Mouse (Mus musculus): ENCODE data around the gene Ubp1.

The Ubp1 gene

DNA sequence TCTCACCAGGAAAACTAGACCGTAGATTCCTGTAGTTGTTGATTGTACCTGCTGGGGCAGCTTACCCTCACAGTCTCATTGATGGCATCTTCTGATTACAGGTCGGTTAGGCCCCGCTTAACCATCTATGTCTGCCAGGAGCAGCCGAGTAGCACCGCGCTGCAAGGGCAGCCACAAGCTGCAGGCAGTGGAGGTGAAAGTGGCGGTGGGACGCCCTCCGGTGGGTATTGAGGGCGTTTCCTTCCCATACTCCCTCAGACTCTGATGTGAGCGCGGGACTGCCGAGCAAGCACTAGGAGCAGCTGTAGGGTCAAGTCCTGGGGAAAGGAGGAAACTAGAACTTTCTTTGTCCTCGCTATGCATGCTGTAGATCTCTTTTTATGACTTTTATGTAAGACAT, 39.3 kb downstream of the Ubp1 start:
- no peak for DNase-seq

GRCm38 (mm10) chr9:113971615-113972014, 40.9 kb downstream of the Ubp1 start:
- no peak for DNase-seq

GRCm38 (mm10) chr9:113973857-113974256, 43.1 kb downstream of the Ubp1 start:
- DNase-seq: no peak

GRCm38 (mm10) chr9:113974945-113975344, 44.2 kb downstream of the Ubp1 start:
- DNase-seq: no peak

DNA sequence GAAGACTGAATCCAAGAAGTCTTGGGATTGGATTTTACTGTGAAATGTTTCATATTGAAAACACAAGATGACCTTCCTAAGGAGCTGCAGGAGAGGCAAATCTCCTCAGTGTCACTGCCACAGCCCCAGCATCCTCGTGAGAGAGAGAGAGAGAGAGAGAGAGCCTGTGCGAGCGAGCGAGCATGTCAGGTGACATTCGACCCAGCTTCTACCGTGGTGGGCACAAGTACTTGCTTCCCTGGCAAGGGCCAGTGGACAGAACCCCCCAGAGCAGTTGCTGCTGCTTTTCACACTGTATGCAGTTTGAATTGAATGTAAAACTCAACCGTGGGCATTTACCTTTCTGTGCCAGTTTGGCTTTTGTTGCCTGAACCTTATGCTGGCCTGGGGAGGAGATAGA, 44.7 kb downstream of the Ubp1 start:
- no peak for DNase-seq

DNA sequence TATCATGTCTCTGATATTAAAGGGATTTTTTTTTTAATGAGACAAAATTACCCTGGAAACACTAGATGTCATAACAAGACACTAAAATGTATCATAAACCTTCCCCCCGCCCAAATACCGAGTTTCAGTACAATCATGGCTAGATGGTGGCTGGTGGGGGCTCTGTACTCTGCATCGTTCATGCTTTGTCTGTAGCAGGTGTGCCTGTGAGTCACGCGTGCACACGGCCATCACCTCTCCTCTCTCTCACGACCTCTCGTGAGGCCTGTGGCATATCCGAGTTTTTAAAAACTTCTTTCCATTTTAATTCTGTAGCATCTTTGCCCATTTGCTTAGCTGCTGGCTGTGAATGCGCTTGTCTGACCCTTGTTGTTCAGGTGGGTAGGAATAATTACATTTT, 45.5 kb downstream of the Ubp1 start:
- no peak for DNase-seq

- no peak for DNase-seq
Observed at GRCm38 (mm10) chr9:113977225-113977840, 46.6 kb downstream of the Ubp1 start.

DNA sequence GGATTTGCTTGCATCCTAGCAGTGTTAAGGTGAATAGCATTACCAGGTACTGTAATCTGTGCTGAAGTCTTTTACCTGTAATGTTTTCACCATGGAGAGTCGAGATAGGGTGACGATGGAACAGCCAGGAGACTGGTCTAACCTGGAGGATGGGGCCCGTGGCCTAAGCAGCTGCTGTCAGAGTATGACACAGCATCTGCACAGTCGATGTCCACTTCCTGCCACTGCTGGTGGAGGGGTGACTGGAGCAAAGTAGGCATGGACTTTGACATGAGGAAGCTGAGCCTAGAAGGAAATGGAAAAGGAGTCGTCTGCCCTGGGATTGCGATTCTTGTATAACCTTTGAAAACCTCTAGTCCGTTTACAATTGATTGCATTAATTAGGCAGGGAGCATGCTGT, 47.9 kb downstream of the Ubp1 start:
- no peak for DNase-seq

GRCm38 (mm10) chr9:113979356-113979755, 48.6 kb downstream of the Ubp1 start:
- no peak for DNase-seq

DNA sequence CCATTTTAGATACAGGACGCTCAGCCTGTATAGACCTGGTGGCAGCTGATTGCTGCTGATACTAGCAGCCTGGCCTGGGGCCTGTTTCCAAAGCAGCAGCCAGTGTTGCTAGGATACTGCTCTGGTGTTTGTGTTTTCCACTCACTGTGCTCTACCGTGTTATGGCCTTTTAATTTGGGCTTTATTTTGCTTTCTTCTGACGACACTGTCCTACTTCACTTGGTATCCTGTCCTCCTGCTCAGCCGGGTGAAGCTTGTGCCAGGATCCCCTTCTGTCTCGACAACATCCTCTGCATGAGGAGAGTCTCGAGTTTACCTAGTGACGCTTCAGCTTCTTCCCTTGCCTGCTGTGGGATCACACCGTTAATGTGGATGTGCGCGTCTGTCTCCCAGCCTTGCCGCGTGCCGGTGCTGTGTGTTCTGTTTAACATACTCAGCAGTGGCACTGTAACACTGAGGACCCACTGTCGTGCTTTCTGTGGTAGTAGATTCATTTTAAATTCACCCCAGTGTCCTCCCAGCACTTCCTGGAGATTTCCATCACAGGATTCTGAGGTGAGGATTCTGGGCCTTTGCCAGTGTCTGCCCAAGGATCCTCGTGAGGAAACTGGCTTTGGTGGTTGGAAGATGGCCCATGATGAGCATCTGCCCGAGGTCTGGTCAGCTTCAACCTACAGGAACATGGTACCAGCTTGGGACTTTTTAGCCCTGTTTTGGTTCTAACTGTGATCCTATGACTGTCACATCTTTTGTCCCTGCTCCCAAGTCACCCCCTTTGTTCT, 50.6 kb downstream of the Ubp1 start:
- no peak for DNase-seq

DNA sequence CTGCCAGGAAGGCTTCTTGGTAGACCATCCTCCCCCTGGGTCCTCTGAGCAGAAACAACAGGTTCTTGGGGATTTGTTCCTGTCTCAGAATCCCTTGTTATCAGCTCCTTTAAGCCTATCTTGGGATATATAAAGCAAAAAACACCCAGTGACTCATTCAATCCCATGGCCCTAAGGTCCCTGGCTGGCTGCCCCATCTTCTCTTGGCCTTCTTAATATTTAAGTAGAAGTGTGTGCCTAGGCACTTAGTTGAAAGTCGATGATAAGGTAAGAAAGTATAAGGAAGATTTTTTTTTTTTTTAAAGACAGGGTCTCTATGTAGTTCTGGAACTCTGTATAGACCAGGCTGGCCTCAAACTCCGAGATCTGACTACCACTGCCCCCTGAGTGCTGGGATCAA, 51.7 kb downstream of the Ubp1 start:
- no peak for DNase-seq

GRCm38 (mm10) chr9:113982883-113983670, 52.3 kb downstream of the Ubp1 start:
- peak; percentile 29 for DNase-seq

GRCm38 (mm10) chr9:113984946-113985620, 54.3 kb downstream of the Ubp1 start:
- no peak for DNase-seq

DNA sequence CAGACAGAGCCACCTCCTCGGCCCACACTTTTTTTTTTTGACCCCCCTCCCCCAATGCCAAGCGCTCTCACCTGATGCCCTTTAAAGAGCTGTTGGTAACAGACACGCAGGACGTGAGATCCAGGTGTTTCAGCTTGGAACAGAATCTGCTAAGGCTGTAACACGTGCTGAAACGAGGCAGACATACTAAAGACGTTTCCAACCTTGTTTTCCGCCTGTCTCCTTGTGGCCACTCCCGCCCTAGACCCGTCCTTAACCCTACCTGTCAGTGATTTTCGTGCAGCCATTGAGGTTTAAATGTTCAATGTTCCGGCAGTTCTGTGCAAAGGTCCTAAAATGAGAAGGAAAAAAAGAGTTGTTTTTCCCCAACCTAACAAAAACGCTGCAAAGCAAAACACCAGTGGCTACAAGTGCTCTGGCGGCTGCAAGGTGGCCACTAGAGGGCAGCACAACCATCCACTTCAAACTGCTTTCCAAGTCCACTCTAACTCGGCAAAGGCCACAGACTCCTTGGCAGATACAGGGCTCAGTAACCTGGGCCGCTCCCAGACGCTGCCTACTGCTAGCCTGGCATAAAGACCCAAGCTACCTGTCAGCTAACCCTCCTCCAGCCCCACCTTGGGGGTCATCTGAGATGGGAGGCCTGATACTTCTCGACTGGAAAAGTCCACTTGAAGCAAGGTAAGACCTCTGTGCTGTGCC, 60.0 kb downstream of the Ubp1 start:
- peak; percentile 78 for DNase-seq

GRCm38 (mm10) chr9:113992810-113993209, 62.1 kb downstream of the Ubp1 start:
- DNase-seq: no peak

DNA sequence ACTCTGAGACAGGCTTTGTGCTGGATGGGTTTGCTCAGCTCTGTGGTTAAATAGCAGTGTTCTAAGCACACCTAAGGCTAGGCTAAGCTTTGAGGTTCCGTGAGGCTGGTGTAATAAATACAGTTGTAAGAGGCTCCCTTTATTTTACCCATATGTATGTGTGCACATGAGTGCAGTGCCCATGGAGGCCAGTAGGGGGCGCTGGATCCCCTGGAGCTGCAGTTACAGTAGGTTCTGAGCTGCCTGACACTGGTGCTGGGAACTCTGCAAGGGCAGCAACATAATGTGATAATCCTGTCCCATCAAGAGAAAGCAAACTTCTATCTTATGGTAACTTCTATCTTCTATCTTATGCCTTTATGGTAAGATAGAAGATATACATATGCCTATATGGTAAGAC, 67.6 kb downstream of the Ubp1 start:
- no peak for DNase-seq

GRCm38 (mm10) chr9:114006801-114007200, 76.1 kb downstream of the Ubp1 start:
- DNase-seq: no peak

DNA sequence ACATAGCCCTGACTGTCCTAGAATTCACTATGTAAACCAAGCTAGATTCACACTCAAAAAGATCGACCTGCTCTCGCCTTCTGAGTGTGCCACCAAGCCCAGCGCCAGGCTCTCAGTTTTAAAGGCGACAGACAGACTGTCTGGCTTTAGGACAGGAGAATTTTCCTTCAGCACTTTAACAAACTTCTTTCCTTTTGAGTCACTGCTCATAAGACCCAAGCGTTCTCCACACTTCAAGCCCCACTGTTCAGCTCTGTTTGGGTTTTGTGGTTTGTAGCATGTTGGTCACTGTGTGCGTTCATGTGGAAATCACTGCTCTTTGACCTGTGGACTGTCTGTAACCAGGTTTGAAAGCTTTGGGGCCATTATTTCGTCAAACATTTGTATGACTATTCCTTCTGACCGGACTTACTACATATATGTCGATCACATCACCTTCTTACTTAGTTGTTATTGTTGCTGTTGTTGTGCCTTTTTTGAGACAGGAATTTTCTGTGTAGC, 77.2 kb downstream of the Ubp1 start:
- no peak for DNase-seq

DNA sequence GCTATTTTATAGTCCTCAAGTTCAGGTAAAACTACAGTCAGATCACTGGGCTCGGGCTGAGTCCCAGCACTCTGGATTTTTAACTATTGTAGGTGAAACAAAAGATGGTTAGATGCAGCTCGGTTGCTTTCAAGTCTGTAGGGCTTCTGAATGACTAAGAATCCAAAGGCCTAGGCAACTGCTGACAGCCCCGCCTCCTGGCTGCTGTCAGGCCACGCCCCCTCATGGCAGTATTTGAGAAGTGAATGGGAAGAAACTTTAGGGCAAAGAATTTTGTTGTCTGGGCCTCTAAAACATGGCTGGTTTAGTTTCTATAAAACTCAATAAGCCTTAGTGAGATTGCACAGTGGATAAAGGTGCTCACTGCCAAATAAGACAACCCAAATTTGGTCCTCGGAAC, 78.8 kb downstream of the Ubp1 start:
- no peak for DNase-seq

GRCm38 (mm10) chr9:114011203-114011602, 80.5 kb downstream of the Ubp1 start:
- DNase-seq: no peak

DNA sequence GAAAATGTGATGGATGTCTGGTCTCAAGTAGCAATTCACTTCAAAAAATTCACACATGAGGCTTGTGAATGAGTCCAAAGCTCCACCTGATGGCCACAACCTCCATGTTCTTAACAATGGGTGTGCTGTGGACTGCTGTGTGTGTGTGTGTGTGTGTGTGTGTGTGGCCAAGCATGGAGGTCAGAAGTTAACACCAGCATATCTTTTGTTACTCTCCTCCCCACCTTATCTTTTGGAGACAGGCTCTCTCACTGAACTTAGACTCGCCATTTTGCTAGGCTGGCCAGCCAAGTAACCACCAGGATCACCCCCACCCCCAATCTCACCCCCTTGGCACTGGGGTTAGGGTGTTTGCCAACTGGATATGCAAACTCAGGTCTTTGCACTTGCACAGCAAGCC, 83.3 kb downstream of the Ubp1 start:
- no peak for DNase-seq

- DNase-seq: peak; percentile 29
Observed at GRCm38 (mm10) chr9:114015724-114016123, 85.0 kb downstream of the Ubp1 start.

GRCm38 (mm10) chr9:114016402-114016801, 85.7 kb downstream of the Ubp1 start:
- no peak for DNase-seq
